Mouse (Mus musculus): ENCODE measurements around the gene Gng12.
A peak's percentile ranks its signal among the peaks of the same experiment; 100 is the strongest.

Gene Gng12

GRCm38 (mm10) chr6:66920786-66921185, 24.6 kb downstream of the Gng12 start:
- no peak for DNase-seq

- no peak for DNase-seq
Observed at GRCm38 (mm10) chr6:66921755-66922154, 25.6 kb downstream of the Gng12 start.

- DNase-seq, result no peak
Observed at GRCm38 (mm10) chr6:66922501-66922900, 26.3 kb downstream of the Gng12 start.

- no peak for DNase-seq
Observed at GRCm38 (mm10) chr6:66923851-66924250, 27.7 kb downstream of the Gng12 start.

GRCm38 (mm10) chr6:66924315-66924965, 28.2 kb downstream of the Gng12 start:
- no peak for DNase-seq

- no peak for DNase-seq
Observed at GRCm38 (mm10) chr6:66926269-66926668, 30.1 kb downstream of the Gng12 start.

- no peak for DNase-seq
Observed at GRCm38 (mm10) chr6:66928972-66929645, 32.9 kb downstream of the Gng12 start.

- DNase-seq, result no peak
Observed at GRCm38 (mm10) chr6:66929694-66930093, 33.5 kb downstream of the Gng12 start.

GRCm38 (mm10) chr6:66932206-66932819, 36.1 kb downstream of the Gng12 start:
- no peak for DNase-seq

- no peak for DNase-seq
Observed at GRCm38 (mm10) chr6:66940656-66941235, 44.5 kb downstream of the Gng12 start.

GRCm38 (mm10) chr6:66941792-66942191, 45.6 kb downstream of the Gng12 start:
- no peak for DNase-seq

- no peak for DNase-seq
Observed at GRCm38 (mm10) chr6:66942826-66943225, 46.6 kb downstream of the Gng12 start.

GRCm38 (mm10) chr6:66943367-66944189, 47.4 kb downstream of the Gng12 start:
- no peak for DNase-seq

- DNase-seq, result no peak
Observed at GRCm38 (mm10) chr6:66944190-66945003, 48.2 kb downstream of the Gng12 start.

- DNase-seq, result no peak
Observed at GRCm38 (mm10) chr6:66945004-66945356, 48.8 kb downstream of the Gng12 start.

- no peak for DNase-seq
Observed at GRCm38 (mm10) chr6:66948111-66948510, 51.9 kb downstream of the Gng12 start.

GRCm38 (mm10) chr6:66948848-66949247, 52.7 kb downstream of the Gng12 start:
- DNase-seq, result no peak

- peak; percentile 11 for DNase-seq
Observed at GRCm38 (mm10) chr6:66951726-66952418, 55.7 kb downstream of the Gng12 start.

- DNase-seq, result no peak
Observed at GRCm38 (mm10) chr6:66953951-66954519, 57.8 kb downstream of the Gng12 start.

- DNase-seq, result peak; percentile 33
Observed at GRCm38 (mm10) chr6:66955089-66955657, 59.0 kb downstream of the Gng12 start.

Data from thymus, postnatal 25 days (tissue).